ENCODE assay signal across 20 mouse cellular contexts in the genomic region with DNA sequence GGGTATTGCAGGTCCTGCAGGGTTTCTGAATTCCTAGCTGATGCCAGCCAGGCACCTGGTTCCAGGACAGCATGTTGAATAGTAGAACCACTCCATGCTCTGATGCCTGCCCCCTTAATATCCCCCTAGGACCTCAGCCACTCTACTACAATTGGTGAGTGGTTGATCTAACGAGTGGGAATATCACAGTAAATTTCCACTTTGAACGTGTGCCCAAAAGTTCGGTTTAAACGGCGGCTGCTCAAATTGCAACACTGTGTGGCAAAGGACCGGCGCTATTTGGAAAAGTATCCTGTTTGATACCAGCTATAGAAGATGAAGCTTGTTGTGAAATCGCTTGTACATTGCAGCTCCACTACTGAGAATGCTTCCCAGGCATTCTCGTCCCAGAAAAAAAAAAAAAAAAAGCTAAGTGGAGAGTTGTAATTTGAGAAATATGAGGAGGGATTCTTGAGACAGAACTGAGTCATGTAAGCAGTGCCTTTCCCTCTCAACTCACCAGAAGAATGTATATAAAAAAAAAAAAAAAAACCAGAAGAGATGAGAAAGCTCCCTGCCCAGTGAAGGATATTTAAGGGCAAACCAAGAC. TPM values are rescaled to one million over a fixed set of nuclear protein-coding genes. Genes with fewer than 3 reads are reported as not detected.
DNase-seq lines count a peak whose midpoint lies in the region; ATAC-seq and TF ChIP-seq lines count a peak whose summit lies in the region.
"Had no signal": no experiment of that assay in that cellular context is flagged by ENCODE, and none has a peak within 500 bp of the region (broad histone marks: within the 10 kb centered on the region; RNA-seq: fewer than 3 reads in every experiment).

No protein-coding gene starts in this region.

- no peak overlapping the region for H3K4me2 ChIP-seq in kidney, postnatal 0 days (ENCODE audit: low read length)
- no peak overlapping the region for H3K4me2 ChIP-seq in lung, embryonic 16.5 days (ENCODE audit: low read depth, low read length)
- H3K4me2 ChIP-seq: forebrain, embryonic 13.5 days; hindbrain, embryonic 13.5 days had no signal

- no peaks in the 10 kb centered on the region for H3K27me3 ChIP-seq in kidney, postnatal 0 days (ENCODE audit: insufficient read depth, low read length)
- no peaks in the 10 kb centered on the region for H3K27me3 ChIP-seq in lung, embryonic 16.5 days (ENCODE audit: control insufficient read depth, insufficient read depth, low read depth, low read length)
- H3K27me3 ChIP-seq: forebrain, embryonic 13.5 days; hindbrain, embryonic 13.5 days had no signal

- ATAC-seq in kidney, postnatal 0 days (replicated peaks; ENCODE audit: low FRiP score, low read depth): no peak
- ATAC-seq in lung, embryonic 16.5 days (ENCODE audit: low read depth): peak; percentile 92
- ATAC-seq in cerebellum, adult (ENCODE audit: insufficient number of reproducible peaks, low FRiP score, low TSS enrichment): no peak
- ATAC-seq: forebrain, embryonic 13.5 days; forebrain, postnatal 0 days; hindbrain, postnatal 0 days had no signal

- H3K9me3 ChIP-seq in kidney, postnatal 0 days (replicated peaks; ENCODE audit: low read length): no peaks in the 10 kb centered on the region
- no peaks in the 10 kb centered on the region for H3K9me3 ChIP-seq in lung, embryonic 16.5 days (ENCODE audit: control insufficient read depth, low read length)
- H3K9me3 ChIP-seq: forebrain, embryonic 13.5 days; heart, embryonic 10.5 days; hindbrain, embryonic 13.5 days had no signal

- WGBS in kidney, postnatal 0 days: 62% methylated on average over 9 of the region's 9 CpGs
- WGBS in lung, embryonic 16.5 days: 18% methylated on average over 9 of the region's 9 CpGs
- WGBS in lung, adult 2 months: 44% methylated on average over 9 of the region's 9 CpGs

- no peak overlapping the region for H3K4me3 ChIP-seq in kidney, postnatal 0 days (replicated peaks; ENCODE audit: low read depth, low read length)
- H3K4me3 ChIP-seq in lung, embryonic 16.5 days (ENCODE audit: low read length): no peak overlapping the region
- H3K4me3 ChIP-seq in lung, adult 2 months (replicated peaks; ENCODE audit: extremely low read depth, low read depth, low read length): no peak overlapping the region
- H3K4me3 ChIP-seq: forebrain, embryonic 13.5 days; heart, embryonic 10.5 days; hindbrain, embryonic 13.5 days had no signal

- no peak overlapping the region for H3K27ac ChIP-seq in kidney, postnatal 0 days
- peak overlapping the region; percentile 4; the same call in 1 of the 2 replicates for H3K27ac ChIP-seq in lung, embryonic 16.5 days (ENCODE audit: low read length)
- H3K27ac ChIP-seq: forebrain, embryonic 13.5 days; heart, embryonic 10.5 days; hindbrain, embryonic 13.5 days; hindbrain, postnatal 0 days had no signal

- no peaks in the 10 kb centered on the region for H3K4me1 ChIP-seq in kidney, postnatal 0 days (replicated peaks; ENCODE audit: insufficient read depth, low read length)
- H3K4me1 ChIP-seq in lung, embryonic 16.5 days (replicated peaks; ENCODE audit: control insufficient read depth, insufficient read depth, low read length): peaks cover 10% of the 10 kb centered on the region
- no peaks in the 10 kb centered on the region for H3K4me1 ChIP-seq in lung, adult 2 months (ENCODE audit: control insufficient read depth, insufficient read depth, low read length)
- H3K4me1 ChIP-seq: forebrain, embryonic 13.5 days; heart, embryonic 10.5 days; hindbrain, embryonic 13.5 days had no signal

- H3K9ac ChIP-seq in kidney, postnatal 0 days (ENCODE audit: low read depth, low read length): no peak overlapping the region
- no peak overlapping the region for H3K9ac ChIP-seq in lung, embryonic 16.5 days (ENCODE audit: low read length)
- H3K9ac ChIP-seq: forebrain, embryonic 13.5 days; forebrain, postnatal 0 days; hindbrain, embryonic 13.5 days had no signal

- DNase-seq in kidney, postnatal 0 days (ENCODE audit: low spot score): peak; percentile 10
- no peak for DNase-seq in kidney, adult 18-20 months
- no peak for DNase-seq in lung, adult 2 months
- DNase-seq in fibroblast of lung, adult 2 months (ENCODE audit: low read depth): peak; percentile 8
- peak; percentile 13 for DNase-seq in lung, postnatal 36 days
- DNase-seq: adrenal gland, adult 8-10 months; adrenal gland, postnatal 36 days; cerebellum, adult 11 months; cerebellum, adult 8-10 months; cerebellum, postnatal 25 days; forebrain, postnatal 0 days; gastrocnemius, postnatal 36 days; heart, adult 18-20 months; heart, postnatal 14 days had no signal

- no peak for TF ChIP-seq CTCF in kidney, postnatal 0 days (IDR thresholded peaks at IDR 0.05; ENCODE audit: low read depth)
- no peak for TF ChIP-seq CTCF in lung, adult 2 months (IDR thresholded peaks at IDR 0.05; ENCODE audit: insufficient read depth, low read length)

- H3K36me3 ChIP-seq in kidney, postnatal 0 days (ENCODE audit: insufficient read depth, low read length): no peaks in the 10 kb centered on the region
- H3K36me3 ChIP-seq in lung, embryonic 16.5 days (ENCODE audit: control insufficient read depth, insufficient read depth, low read length): no peaks in the 10 kb centered on the region
- H3K36me3 ChIP-seq: heart, embryonic 10.5 days; hindbrain, embryonic 13.5 days had no signal

- no peak for TF ChIP-seq POLR2A in lung, adult 2 months (IDR thresholded peaks at IDR 0.05; ENCODE audit: borderline replicate concordance, extremely low read depth, low read depth, low read length)

RNA-seq across cellular contexts. Expression of a gene that starts 26.8 kb away (rescaled TPM):
- 0.04 and 0.37 TPM in 2 replicates for polyA plus RNA-seq in kidney, postnatal 0 days (2015; fragmentation: Nextera tagmentation; extraction: Ambion mirVana)
- 0.21 and 0.78 TPM in 2 replicates for polyA plus RNA-seq in lung, embryonic 16.5 days (2015; fragmentation: Nextera tagmentation; extraction: Ambion mirVana)
- polyA plus RNA-seq in lung, adult 2 months (2012; rRNA removed): 0.17 and 0.76 TPM in 2 replicates

Comparison
In these comparisons a context has a peak if more than half of its experiments do, and no peak if none do; other contexts are left out.
1. DNase-seq: peak in kidney, postnatal 0 days (single experiment), fibroblast of lung, adult 2 months (single experiment) and lung, postnatal 36 days (single experiment); none in kidney, adult 18-20 months (single experiment) and lung, adult 2 months (single experiment).